Mouse (Mus musculus): ENCODE data around the gene Wdr86.

DNA sequence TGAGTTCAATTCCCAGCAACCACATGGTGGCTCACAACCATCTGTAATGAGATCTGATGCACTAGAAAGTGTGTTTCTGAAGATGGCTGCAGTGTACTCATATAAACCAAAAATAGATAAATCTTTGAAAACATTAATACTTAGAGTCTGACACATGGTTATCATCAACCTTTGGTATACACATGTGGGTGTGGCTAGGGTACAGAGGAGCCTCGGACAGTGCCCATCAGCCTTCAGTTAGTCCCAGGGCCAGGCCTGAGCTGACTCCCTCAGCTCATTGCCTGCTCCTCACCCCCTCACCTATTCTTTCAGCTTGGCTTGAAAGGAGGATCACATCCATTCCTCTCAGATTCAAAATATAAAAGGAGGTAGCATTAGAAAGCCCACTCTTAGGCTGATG, 8.0 kb upstream of the Wdr86 start:
- TF ChIP-seq CTCF (IDR thresholded peaks at IDR 0.05; ENCODE audit: low read depth, low read length) (no peak), TAL1 (conservative IDR thresholded peaks at IDR 0.05; ENCODE audit: low read depth, low read length) (no peak)
